Mouse (Mus musculus) frontal cortex, postnatal 10 days (tissue): ENCODE measurements around the gene Ttc7b.

Experiments
- DNase-seq, 2 experiments: peaks; one replicate each; pipeline ENCODE4 v3.0.0; 2022; ENCODE audit warnings: low spot score in 2 of 2, mixed read lengths in 1 of 2

Gene Ttc7b

DNA sequence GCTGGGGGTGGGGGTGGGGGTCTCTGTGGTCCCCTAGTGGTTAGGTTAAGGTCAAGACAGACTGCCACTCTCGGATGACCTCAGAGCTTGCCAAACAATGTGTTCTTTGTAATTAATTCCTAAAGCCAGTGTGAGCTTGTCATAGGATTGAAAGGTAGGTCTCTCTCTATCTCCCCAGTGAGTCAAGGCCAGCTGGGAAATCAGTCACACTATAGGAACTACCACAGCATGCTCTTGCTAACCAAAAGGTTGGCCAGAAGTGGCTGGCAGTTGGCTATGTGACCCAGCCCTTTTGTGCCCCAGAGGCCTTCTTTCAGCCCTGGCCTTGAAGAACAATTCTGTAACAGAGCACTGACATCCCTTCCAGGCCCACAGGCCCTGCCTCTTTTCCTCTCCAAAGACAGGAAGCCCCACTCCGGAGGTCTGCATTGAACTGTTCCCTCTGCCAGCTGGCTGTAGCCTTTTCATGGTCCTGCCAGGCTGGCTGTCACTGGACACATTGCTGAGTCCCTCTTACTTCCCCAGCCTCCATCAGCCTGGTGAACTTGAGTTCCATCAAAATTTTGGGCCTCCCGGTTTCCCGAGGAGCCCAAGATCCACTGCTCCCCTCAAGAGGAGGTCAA lies 215.5 kb downstream of the Ttc7b start:
- DNase-seq: no peak

GRCm38 (mm10) chr12:100304280-100304679 lies 216.3 kb downstream of the Ttc7b start:
- no peak for DNase-seq

DNA sequence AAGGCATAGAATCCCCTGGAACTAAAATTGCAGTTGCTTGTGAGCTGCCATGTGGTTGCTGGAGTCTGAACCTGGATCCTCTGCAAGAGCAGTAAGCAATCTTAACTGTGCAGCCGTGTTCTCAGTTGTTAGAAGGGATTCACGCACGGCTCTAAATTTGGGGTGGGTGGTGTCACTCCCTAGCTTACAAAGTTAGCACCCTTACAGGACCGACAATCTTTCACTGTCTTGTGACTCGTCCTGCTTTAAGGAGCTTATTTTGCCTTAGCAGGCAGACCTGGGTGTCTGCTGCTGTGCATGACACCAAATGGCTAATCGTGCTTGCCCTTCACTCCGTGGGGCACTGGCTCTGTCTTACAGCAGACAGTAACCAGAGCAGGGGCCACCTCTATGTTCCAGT lies 217.5 kb downstream of the Ttc7b start:
- DNase-seq: no peak

DNA sequence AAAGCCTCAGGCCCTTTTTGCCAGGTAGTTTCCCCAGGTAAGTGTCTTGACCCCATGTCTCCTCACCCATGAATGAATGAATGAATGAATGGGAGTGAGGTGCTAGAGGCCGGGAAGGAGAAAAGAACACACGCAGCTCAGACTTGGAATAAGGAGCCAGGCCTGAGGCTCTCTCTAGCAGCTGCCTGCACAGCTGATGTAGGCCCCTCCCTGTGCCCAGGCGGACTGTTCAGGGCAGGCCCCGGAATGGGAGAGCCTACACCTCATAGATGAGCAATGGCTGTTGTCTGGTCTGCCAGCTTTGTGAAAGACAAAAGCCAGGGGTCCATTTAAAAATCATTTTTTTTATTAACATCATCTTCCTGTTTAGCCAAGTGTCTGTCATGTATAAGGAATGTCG lies 220.2 kb downstream of the Ttc7b start:
- no peak for DNase-seq

GRCm38 (mm10) chr12:100299322-100299726 lies 221.3 kb downstream of the Ttc7b start:
- DNase-seq: no peak

GRCm38 (mm10) chr12:100298788-100299187 lies 221.8 kb downstream of the Ttc7b start:
- no peak for DNase-seq

GRCm38 (mm10) chr12:100297961-100298360 lies 222.7 kb downstream of the Ttc7b start:
- DNase-seq: no peak

GRCm38 (mm10) chr12:100294457-100294856 lies 226.2 kb downstream of the Ttc7b start:
- DNase-seq: no peak

DNA sequence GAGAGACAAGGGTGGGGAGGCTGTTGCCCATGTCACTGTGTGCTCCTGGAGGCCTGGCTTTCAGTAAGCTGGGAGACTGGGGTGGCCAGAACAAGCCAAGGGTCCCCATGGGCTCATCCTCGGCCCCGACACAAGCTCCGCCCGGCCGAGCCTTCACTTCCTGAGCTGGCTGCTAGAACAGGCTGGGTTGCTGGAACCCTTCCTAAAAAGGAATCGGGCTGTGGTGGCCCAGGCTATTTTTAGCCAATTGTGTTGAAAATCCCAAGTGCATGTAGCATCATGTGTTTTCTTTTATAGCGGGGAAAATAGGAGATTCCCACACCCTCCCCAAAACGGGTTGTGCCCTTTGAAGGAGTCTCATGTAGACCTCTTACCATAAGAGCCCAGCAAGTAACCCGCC lies 226.7 kb downstream of the Ttc7b start:
- no peak for DNase-seq

DNA sequence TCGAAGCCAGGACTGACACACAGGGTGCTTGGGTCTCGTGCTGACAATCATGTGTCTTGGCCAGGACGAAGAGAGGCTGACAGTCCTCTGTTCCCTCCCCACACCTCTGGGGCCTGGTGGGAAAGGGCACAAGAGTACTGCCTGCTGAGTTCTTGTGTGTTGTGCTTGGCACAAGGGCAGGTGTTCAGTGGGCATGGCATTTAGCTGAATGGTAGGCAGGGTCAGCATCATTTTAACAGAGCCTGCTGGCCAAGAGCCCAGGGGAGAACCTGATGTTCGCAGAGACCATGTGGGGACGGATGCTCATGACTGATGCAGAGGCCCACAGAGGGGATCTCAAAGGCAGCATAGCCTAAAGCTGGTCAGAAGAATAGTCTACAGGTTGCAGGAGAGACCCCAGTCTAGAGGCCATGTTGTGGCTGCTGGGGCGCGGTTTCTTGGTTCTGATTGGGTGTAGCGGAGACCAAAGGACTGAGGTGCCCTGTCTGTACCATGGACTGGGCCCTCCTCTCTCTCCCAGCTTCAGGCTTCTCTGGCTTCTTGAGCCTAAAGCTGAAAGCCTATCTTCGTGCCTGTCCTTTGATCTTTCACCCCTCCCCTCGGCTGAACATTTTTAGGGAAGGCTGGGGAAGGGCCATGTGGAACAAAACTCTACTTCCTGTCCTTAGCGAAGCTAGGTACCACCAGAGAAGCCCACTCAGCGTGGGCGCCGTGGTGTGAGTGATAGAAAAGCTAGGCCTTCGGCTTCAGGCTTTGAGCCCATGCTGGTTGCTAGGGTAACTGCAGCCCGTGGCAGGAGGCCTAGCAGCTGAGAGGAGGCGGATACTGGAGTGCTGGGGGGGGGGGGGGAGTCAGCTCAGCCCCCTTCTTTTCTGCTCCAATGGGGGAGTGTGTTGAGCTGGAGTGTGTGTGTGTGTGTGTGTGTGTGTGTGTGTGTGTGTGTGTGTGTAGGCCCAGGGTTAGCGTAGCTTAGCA lies 229.6 kb downstream of the Ttc7b start:
- peak; percentile 81 for DNase-seq

DNA sequence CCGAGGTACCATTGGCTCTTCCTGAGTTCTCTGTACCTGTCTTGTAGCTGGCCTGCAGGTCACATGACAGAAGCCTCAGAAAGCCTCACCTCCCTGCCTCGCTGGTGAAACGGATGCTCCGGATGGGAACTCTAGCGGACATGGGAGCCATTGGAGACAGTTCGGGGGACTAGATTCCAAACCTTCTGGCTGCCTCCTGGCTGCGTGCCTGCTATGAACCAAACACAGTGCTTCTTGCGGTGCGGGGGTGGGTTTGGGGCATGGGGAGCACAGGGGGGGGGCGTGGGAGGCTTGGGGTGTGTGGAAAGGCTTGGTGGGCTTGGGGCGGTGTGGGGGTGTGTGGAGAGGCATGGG lies 230.5 kb downstream of the Ttc7b start:
- no peak for DNase-seq

- peak; percentile 66 to 73 for DNase-seq
Measured at GRCm38 (mm10) chr12:100289267-100290177, 231.1 kb downstream of the Ttc7b start.

DNA sequence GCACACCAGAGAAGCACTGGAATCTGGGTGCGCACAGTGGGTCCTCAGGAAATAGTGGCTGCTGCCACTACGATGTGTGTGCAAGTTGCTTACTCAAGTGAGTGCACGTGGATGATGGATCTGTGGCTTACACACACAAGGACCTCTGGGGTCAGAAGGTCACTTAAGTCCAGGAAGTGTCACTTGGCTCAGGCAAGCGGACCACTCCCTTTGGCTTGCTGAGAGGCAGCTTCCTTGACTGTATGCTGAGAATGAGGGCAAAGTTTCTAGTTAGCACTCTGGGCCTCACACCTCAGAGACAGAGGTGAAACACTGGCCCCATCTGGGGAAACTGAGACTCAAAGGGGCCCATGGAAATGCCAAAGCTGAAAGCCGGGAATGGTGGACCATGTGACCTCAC lies 232.6 kb downstream of the Ttc7b start:
- no peak for DNase-seq

DNA sequence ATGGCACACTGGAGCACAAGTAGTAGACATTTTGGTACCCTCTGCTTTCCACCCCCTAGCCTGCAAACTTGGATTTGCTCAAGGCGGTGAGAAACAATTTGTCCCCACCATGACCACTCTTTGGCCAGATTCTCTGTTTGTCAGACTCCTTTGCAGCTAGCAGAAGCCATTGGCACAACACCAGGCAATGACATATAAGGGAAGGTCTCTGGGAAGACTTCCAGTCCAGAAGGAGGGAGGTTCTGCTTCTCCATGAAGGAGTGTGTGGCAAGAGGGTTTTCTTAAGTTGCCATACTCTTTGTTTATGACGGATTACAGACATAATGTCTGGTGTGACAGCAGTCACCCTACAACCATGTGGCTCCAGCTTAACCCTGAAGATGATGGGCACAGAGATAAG lies 233.1 kb downstream of the Ttc7b start:
- no peak for DNase-seq

GRCm38 (mm10) chr12:100283283-100283682 lies 237.3 kb downstream of the Ttc7b start:
- no peak for DNase-seq

- DNase-seq: no peak
Measured at GRCm38 (mm10) chr12:100282025-100282885, 238.4 kb downstream of the Ttc7b start.

DNA sequence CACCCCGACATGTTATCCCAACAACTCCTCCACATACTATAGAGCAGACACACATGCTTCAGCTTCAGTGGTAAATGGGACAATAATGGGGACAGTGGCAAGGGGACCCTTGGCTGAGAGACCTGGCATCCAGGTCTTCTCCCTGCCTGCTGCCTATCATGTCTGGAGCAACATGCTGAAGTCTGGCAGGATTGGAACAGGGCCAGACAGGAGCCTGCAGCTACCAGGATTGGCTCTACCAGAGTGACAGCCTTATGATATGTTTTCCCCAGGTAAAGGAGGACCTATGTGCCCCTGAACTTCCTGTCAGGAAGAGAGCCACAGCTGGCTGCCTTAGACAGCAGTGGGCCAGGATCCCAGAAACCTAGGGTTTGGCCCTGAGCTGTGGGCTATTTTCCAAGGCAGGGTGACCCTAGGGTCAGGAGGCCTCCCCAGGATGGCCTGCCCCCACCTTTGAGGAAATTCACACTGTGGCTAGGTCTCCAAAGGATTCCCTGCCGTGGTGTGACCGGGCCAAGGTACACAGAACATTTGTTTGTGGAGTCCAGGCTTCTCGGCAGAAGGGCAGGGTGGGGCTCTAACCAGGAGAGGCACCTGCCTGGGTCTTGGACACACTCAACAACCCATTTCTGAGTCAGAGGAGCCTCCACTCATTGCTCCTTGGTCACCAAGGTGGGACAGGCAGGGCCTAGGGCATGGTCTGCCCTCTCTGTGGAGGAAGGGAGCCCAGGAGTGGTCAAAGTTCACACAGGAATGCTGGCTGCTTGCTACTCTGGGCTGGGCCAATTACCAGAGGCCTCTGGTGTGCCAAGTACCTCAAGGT lies 239.4 kb downstream of the Ttc7b start:
- no peak for DNase-seq

GRCm38 (mm10) chr12:100279898-100280297 lies 240.7 kb downstream of the Ttc7b start:
- DNase-seq: no peak

- DNase-seq: no peak
Measured at GRCm38 (mm10) chr12:100278358-100278757, 242.3 kb downstream of the Ttc7b start.

GRCm38 (mm10) chr12:100277534-100277905 lies 243.1 kb downstream of the Ttc7b start:
- no peak for DNase-seq
